Mouse (Mus musculus): ENCODE data around the gene Myo1d. TPM values are rescaled to one million over a fixed set of nuclear protein-coding genes. Genes with fewer than 3 reads are reported as not detected.
A peak's percentile ranks its signal among the peaks of the same experiment; 100 is the strongest.

The Myo1d gene
- polyA plus RNA-seq, 1 experiment from 2014 or later = 2.1 TPM

GRCm38 (mm10) chr11:80682745-80683144, 97.1 kb downstream of the Myo1d start:
- Histone ChIP-seq H3K27ac (ENCODE audit: low read depth, low read length) (no peak overlapping the region), H3K36me3 (ENCODE audit: control insufficient read depth, insufficient read depth, low read length) (no peaks in the 10 kb centered on the region), H3K9ac (ENCODE audit: low read depth, low read length) (no peak overlapping the region), H3K4me3 (ENCODE audit: low read length) (no peak overlapping the region), H3K4me2 (ENCODE audit: low read length) (no peak overlapping the region), H3K4me1 (ENCODE audit: control insufficient read depth, insufficient read depth, low read depth, low read length) (no peaks in the 10 kb centered on the region), H3K27me3 (replicated peaks; ENCODE audit: control insufficient read depth, insufficient read depth, low read length) (no peaks in the 10 kb centered on the region), H3K9me3 (ENCODE audit: control insufficient read depth, low read length) (no peaks in the 10 kb centered on the region)
- WGBS = 80% methylated on average over 3 of the region's 3 CpGs
- no peak for ATAC-seq

DNA sequence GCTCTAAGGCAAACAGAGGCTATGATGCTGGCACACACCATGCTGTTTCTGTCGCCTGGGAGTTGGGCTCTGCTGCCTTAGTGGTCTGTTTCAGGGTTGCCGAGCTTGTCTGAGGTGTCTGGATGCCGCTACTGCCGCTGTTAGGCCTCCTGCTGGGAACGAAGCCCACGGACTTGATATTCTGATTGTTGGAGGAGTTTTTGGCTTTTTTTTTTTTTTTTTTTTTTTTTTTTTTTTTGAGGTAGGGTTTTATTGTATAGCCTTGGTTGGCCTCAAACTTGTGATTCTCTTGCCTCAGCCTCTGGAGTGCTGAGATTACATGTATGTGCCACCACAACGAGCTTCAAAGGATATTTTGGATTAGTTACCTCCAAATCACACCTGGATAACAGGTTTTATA, 106.8 kb downstream of the Myo1d start:
- H3K27ac ChIP-seq (ENCODE audit: low read depth, low read length) = no peak overlapping the region
- H3K27me3 ChIP-seq (replicated peaks; ENCODE audit: control insufficient read depth, insufficient read depth, low read length) = no peaks in the 10 kb centered on the region
- no peaks in the 10 kb centered on the region for H3K36me3 ChIP-seq (ENCODE audit: control insufficient read depth, insufficient read depth, low read length)
- no peak overlapping the region for H3K4me3 ChIP-seq (ENCODE audit: low read length)
- ATAC-seq = no peak
- WGBS = 40% methylated on average over 7 of the region's 7 CpGs
- no peak overlapping the region; the same call in 1 of the 2 replicates for H3K9ac ChIP-seq (ENCODE audit: low read depth, low read length)
- no peak overlapping the region for H3K4me2 ChIP-seq (ENCODE audit: low read length)
- H3K9me3 ChIP-seq (ENCODE audit: control insufficient read depth, low read length) = no peaks in the 10 kb centered on the region
- H3K4me1 ChIP-seq (ENCODE audit: control insufficient read depth, insufficient read depth, low read depth, low read length) = peaks cover 8% of the 10 kb centered on the region

- peak overlapping the region; percentile 31 for H3K4me2 ChIP-seq (ENCODE audit: low read length)
- peak overlapping the region; percentile 71 for H3K27ac ChIP-seq (ENCODE audit: low read depth, low read length)
- peak; percentile 95 for ATAC-seq
- H3K9me3 ChIP-seq (ENCODE audit: control insufficient read depth, low read length) = no peaks in the 10 kb centered on the region
- 22% methylated on average over 1 of the region's 1 CpGs for WGBS
- no peaks in the 10 kb centered on the region for H3K27me3 ChIP-seq (replicated peaks; ENCODE audit: control insufficient read depth, insufficient read depth, low read length)
- H3K9ac ChIP-seq (ENCODE audit: low read depth, low read length) = no peak overlapping the region
- H3K4me1 ChIP-seq (ENCODE audit: control insufficient read depth, insufficient read depth, low read depth, low read length) = peaks cover 8% of the 10 kb centered on the region
- H3K36me3 ChIP-seq (ENCODE audit: control insufficient read depth, insufficient read depth, low read length) = no peaks in the 10 kb centered on the region
- no peak overlapping the region for H3K4me3 ChIP-seq (ENCODE audit: low read length)
These were observed 109.4 kb downstream of the Myo1d start for GRCm38 (mm10) chr11:80670391-80670790.

DNA sequence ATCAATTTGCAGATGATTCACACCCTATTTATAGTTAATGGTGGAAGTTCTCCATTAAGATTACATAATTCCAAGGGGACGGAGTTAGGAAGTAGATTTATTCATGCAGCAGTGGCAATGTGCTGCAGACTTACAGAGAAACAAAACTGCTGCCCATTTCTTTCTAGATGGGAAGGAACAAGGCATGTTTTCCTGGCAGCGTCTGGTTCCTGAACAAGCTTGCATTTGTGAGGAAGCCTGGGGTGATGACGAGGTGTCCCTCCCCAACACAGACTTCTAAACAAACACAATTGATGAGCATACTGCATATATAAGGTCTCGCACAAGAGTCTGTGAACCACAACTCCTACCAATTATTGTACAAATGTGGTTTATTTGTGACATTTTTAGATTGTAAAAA, 109.9 kb downstream of the Myo1d start:
- peak overlapping the region; percentile 27; the same call in 1 of the 2 replicates for H3K9ac ChIP-seq (ENCODE audit: low read depth, low read length)
- peaks cover 8% of the 10 kb centered on the region for H3K4me1 ChIP-seq (ENCODE audit: control insufficient read depth, insufficient read depth, low read depth, low read length)
- H3K36me3 ChIP-seq (ENCODE audit: control insufficient read depth, insufficient read depth, low read length) = no peaks in the 10 kb centered on the region
- H3K9me3 ChIP-seq (ENCODE audit: control insufficient read depth, low read length) = no peaks in the 10 kb centered on the region
- WGBS = 53% methylated on average over 4 of the region's 4 CpGs
- 0 out of 2 replicates have a peak, but pooled peaks have one; percentile 9 for ATAC-seq
- no peaks in the 10 kb centered on the region for H3K27me3 ChIP-seq (replicated peaks; ENCODE audit: control insufficient read depth, insufficient read depth, low read length)
- H3K27ac ChIP-seq (ENCODE audit: low read depth, low read length) = peak overlapping the region; percentile 71
- no peak overlapping the region for H3K4me3 ChIP-seq (ENCODE audit: low read length)
- H3K4me2 ChIP-seq (ENCODE audit: low read length) = peak overlapping the region; percentile 31

DNA sequence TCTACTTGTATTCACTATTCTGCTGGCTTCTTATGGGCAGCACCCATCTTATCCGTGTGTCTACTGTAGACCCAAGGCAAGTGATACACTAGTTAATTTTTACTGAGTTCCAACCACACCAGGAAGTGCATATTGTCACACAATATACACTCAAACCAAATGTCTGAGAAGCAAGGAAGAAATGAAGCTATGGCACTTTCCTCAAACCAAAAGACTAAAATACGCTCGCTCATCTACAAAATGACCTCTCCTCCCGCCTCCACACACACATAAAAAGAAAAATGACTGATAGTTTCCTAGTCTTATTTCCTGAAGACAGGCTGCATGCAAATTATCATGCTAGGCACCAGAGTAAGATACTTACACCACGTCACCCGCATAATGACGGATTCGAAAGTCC, 113.6 kb downstream of the Myo1d start:
- no peak overlapping the region for H3K4me3 ChIP-seq (ENCODE audit: low read length)
- no peaks in the 10 kb centered on the region for H3K9me3 ChIP-seq (ENCODE audit: control insufficient read depth, low read length)
- WGBS = 92% methylated on average over 8 of the region's 8 CpGs
- H3K36me3 ChIP-seq (ENCODE audit: control insufficient read depth, insufficient read depth, low read length) = no peaks in the 10 kb centered on the region
- H3K4me2 ChIP-seq (ENCODE audit: low read length) = no peak overlapping the region
- no peak overlapping the region for H3K27ac ChIP-seq (ENCODE audit: low read depth, low read length)
- H3K9ac ChIP-seq (ENCODE audit: low read depth, low read length) = no peak overlapping the region
- H3K27me3 ChIP-seq (replicated peaks; ENCODE audit: control insufficient read depth, insufficient read depth, low read length) = no peaks in the 10 kb centered on the region
- ATAC-seq = no peak
- peaks cover 8% of the 10 kb centered on the region for H3K4me1 ChIP-seq (ENCODE audit: control insufficient read depth, insufficient read depth, low read depth, low read length)

DNA sequence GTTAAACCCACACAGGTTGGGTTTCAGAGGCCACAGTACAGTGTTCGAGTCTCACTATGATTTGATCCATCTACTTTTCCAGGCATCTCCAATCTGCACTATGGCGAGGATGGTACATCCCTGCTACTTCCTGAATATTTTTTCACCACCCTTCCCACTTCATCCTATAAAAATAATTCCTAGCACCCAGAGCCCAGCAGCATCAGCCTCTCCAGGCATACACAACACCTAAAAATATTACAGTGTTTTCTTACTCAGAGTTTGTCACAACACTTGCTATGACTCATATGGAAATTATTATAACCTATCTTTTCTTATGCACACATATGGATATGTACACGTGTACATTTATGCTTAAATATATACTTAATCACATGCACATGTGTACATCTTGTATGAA, 115.6 kb downstream of the Myo1d start:
- Histone ChIP-seq H3K27ac (ENCODE audit: low read depth, low read length) (no peak overlapping the region), H3K27me3 (replicated peaks; ENCODE audit: control insufficient read depth, insufficient read depth, low read length) (no peaks in the 10 kb centered on the region), H3K36me3 (ENCODE audit: control insufficient read depth, insufficient read depth, low read length) (no peaks in the 10 kb centered on the region), H3K4me1 (ENCODE audit: control insufficient read depth, insufficient read depth, low read depth, low read length) (no peaks in the 10 kb centered on the region), H3K9me3 (ENCODE audit: control insufficient read depth, low read length) (no peaks in the 10 kb centered on the region), H3K4me2 (ENCODE audit: low read length) (no peak overlapping the region), H3K9ac (ENCODE audit: low read depth, low read length) (no peak overlapping the region), H3K4me3 (ENCODE audit: low read length) (no peak overlapping the region)
- no peak for ATAC-seq
- 90% methylated on average over 3 of the region's 3 CpGs for WGBS

GRCm38 (mm10) chr11:80645111-80645510, 134.7 kb downstream of the Myo1d start:
- no peak for ATAC-seq
- Histone ChIP-seq H3K4me1 (ENCODE audit: control insufficient read depth, insufficient read depth, low read depth, low read length) (no peaks in the 10 kb centered on the region), H3K9ac (ENCODE audit: low read depth, low read length) (no peak overlapping the region), H3K36me3 (ENCODE audit: control insufficient read depth, insufficient read depth, low read length) (no peaks in the 10 kb centered on the region), H3K27ac (ENCODE audit: low read depth, low read length) (no peak overlapping the region), H3K9me3 (ENCODE audit: control insufficient read depth, low read length) (no peaks in the 10 kb centered on the region), H3K27me3 (replicated peaks; ENCODE audit: control insufficient read depth, insufficient read depth, low read length) (no peaks in the 10 kb centered on the region), H3K4me3 (ENCODE audit: low read length) (no peak overlapping the region), H3K4me2 (ENCODE audit: low read length) (no peak overlapping the region)
- WGBS = 84% methylated on average over 5 of the region's 5 CpGs

DNA sequence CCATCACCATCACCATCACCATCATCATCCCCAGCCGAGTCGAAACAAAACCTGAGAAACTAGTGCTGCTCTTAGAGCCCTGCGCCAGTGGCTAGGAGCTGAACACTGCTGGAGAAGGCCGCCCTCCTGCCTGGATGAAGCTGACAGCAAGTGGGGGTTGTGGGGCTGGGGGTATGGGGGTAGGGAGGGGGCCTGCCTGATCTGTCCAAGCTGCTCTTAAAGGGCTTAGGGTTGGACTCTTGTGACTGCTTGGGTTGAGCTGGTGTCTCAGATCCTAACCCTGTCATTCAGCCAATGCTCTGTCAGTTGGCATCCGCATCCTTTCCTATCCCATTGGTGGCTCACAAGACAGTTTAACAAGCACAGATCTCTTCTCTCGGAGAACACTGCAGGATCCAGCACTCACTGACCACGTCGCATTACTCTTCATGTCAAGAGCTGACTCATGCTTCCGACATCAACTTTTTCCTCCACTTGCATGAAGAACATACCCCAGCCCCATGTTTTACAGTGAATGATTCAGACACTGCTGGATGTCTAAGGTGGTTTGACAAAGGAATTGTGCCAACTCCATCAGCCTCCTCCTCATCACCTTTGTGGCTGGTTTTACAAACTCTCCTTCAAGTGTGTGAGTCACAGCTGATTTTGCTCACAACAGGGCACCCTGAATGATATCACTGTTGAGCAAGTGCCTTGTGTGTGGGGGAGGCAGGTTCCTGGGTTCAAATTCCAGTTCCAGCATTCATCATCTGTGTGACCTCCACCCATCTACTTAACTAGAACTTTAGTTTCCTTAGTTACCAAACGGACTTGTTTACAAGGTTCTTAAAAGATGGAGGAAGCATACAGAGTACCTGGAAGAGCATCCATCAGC, 150.6 kb downstream of the Myo1d start:
- Histone ChIP-seq H3K4me2 (ENCODE audit: low read length) (no peak overlapping the region), H3K4me1 (ENCODE audit: control insufficient read depth, insufficient read depth, low read depth, low read length) (no peaks in the 10 kb centered on the region), H3K27ac (ENCODE audit: low read depth, low read length) (no peak overlapping the region), H3K9me3 (ENCODE audit: control insufficient read depth, low read length) (no peaks in the 10 kb centered on the region), H3K27me3 (replicated peaks; ENCODE audit: control insufficient read depth, insufficient read depth, low read length) (no peaks in the 10 kb centered on the region), H3K9ac (ENCODE audit: low read depth, low read length) (no peak overlapping the region), H3K4me3 (ENCODE audit: low read length) (no peak overlapping the region), H3K36me3 (ENCODE audit: control insufficient read depth, insufficient read depth, low read length) (no peaks in the 10 kb centered on the region)
- ATAC-seq = no peak
- WGBS = 90% methylated on average over 10 of the region's 10 CpGs

DNA sequence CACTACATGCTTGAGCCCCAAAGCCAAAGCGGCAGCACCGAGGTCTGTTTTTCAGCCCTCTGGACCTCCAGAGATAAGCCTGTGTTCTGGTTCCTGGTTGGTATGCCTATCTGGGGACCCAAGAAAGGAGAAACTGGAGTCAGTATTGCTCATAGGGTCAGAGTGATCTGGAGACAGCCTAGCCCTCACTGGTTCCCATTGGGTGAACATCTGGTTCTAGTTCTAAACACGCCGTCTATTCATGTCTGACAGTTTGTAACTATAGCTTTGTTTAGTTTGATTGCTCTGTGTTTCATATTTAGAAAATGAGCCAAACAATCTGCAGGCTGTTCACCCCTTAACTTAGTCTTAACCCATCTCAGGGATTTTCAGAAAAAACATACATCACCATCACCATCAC, 151.2 kb downstream of the Myo1d start:
- Histone ChIP-seq H3K9me3 (ENCODE audit: control insufficient read depth, low read length) (no peaks in the 10 kb centered on the region), H3K4me3 (ENCODE audit: low read length) (no peak overlapping the region), H3K4me1 (ENCODE audit: control insufficient read depth, insufficient read depth, low read depth, low read length) (no peaks in the 10 kb centered on the region), H3K27me3 (replicated peaks; ENCODE audit: control insufficient read depth, insufficient read depth, low read length) (no peaks in the 10 kb centered on the region), H3K27ac (ENCODE audit: low read depth, low read length) (no peak overlapping the region), H3K4me2 (ENCODE audit: low read length) (no peak overlapping the region), H3K36me3 (ENCODE audit: control insufficient read depth, insufficient read depth, low read length) (no peaks in the 10 kb centered on the region), H3K9ac (ENCODE audit: low read depth, low read length) (no peak overlapping the region)
- 95% methylated on average over 4 of the region's 4 CpGs for WGBS
- ATAC-seq = no peak

All from hindbrain, embryonic 16.5 days (tissue).